Mouse (Mus musculus) urinary bladder, postnatal 14 days (tissue): ENCODE results near the gene Mad2l1.
A peak's percentile ranks its signal among the peaks of the same experiment; 100 is the strongest.

Experiments
- DNase-seq: peaks from one replicate; pipeline ENCODE4 v3.0.0; 2021; ENCODE audit warnings: low spot score

Mad2l1 gene

DNA sequence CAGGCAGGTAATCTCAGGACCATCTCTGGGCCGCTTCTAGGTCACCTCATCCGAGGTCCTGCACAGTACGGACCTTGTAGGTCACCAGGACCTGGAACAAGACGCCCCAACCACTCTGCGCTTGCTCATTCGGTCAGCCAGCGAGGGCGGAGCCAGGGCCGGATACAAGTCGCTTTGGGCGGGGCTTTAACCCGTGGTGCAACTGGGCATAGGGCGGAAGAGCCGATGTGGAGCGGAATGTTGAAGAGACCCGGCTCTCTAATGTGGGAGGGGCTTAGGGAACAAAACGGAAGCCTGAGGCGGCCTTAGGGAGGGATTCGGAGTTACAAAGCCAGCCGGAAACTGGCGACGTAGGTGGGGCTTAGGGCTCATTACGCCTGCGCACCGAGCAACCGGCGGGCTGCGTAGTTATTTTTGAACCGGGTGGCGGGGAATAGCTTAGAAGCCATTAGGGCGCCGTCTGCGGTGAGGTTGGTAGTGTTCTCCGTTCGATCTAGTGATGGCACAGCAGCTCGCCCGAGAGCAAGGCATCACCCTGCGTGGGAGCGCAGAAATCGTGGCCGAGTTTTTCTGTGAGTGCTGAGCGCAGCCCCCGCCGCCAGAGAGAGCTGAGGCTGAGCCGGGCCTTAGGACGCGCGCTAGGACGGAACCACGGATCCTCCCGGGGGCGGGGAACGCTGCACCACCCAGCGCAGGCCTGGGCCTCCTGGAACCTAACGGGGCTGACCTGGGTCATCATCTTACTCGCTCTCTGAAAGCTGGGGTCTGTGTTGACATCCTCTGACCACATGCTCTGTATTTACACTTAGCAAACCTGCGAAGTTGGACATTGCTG, at the start of gene Mad2l1:
TSS of gene Mad2l1 (plus strand) at position 363 of the 835 bp plus-strand sequence.
- DNase-seq = peak; percentile 98

DNA sequence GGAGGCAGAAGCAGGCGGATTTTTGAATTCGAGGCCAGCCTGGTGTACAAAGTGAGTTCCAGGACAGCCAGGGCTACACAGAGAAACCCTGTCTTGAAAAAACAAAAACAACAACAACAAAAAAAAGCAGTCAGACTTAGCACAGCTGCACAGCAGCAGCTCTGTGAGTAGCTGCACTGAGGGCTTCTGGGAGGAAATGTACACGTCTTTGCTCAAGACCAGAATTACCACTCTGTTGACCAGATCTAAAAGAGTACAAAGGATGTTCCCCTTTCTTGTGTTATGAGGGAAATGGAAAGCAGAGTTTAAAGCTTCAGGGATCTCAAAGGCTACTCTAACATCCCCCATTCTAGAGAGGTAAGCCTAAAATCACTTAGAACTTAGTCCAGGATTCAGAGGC, 41.5 kb upstream of the Mad2l1 start:
- DNase-seq = no peak

DNA sequence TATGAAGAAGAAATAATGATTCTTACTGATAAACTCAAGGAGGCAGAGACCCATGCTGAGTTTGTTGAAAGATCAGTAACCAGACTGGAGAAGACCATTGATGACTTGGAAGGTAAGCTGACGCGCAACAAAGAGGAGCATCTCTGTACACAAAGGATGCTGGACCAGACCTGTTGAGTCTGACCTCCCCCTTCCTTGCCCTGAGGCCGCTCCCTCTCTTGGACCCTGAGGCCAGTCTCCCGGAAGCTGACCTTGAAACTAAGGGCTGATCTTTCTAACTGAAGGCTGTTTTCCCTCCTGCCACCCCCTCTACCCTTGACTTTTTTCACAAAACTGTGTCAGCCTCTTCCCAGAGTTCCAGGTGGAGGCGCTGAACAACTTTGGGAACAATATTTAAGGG, 18.8 kb upstream of the Mad2l1 start:
- DNase-seq = no peak

- no peak for DNase-seq
These were observed 6.8 kb upstream of the Mad2l1 start for GRCm38 (mm10) chr6:66528386-66528785.

DNA sequence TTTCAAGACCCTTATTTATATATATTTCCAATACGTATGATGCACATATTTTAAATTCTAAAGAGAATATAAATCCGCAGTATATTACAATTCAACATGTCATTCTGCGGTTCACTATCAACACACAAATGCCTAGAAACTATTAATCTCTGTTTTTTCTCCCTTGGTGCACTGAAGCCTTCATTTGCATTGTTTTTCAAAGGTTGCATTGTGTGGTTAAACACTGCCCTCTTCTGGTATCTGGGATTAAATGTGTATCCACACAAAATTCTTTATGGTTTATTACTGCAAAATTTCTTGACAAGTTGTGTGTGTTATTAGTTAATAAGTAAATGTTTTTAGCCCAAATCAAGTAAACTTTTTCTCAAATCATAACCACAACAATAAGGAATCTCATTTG, 1.9 kb upstream of the Mad2l1 start:
- no peak for DNase-seq

DNA sequence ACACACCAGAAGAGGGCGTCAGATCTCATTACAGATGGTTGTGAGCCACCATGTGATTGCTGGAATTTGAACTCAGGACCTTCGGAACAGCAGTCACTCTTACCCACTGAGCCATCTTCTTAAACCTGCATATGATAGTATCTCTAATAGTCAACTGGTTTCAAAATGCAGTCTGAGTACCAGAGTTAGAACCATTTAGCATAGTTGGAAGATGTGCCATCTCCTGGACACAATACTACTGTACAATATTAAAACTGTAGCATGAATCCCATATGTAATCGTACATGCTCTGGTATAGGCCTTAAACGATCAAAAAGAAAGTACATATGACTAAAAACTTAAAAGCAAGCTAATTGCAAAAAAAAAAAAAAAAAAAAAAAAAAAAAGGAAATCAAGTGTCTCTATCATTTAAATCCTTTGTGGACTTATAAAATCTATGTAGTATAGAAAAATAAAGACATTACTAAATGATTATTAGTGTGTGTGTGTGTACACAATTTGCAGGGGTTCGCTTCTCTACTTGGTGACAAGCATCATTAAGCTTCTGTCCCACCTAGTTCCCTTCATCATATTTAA, 736 bp upstream of the Mad2l1 start:
- DNase-seq = no peak

DNA sequence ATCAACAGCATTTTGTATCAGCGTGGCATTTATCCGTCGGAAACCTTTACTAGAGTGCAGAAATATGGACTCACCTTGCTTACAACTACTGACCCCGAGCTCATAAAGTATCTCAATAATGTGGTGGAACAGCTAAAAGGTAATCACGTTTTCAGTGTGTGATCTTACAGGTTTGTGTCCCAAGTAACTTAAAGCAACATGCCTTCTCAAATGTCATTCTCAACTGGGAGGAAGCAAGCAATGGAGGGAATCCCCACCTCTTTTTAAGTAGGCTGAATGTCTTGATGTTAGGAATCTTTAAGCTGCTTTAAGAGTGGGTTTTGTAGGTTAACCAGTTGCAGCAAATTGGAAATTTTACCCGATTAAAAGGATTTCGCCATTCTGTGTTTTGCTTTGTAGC, 776 bp downstream of the Mad2l1 start:
- DNase-seq = no peak

- DNase-seq = no peak
These were observed 24.8 kb downstream of the Mad2l1 start, which contains the start of gene Vmn1r32 for GRCm38 (mm10) chr6:66559996-66560395. Vmn1r32 (minus strand) TSS chr6:66560096.

DNA sequence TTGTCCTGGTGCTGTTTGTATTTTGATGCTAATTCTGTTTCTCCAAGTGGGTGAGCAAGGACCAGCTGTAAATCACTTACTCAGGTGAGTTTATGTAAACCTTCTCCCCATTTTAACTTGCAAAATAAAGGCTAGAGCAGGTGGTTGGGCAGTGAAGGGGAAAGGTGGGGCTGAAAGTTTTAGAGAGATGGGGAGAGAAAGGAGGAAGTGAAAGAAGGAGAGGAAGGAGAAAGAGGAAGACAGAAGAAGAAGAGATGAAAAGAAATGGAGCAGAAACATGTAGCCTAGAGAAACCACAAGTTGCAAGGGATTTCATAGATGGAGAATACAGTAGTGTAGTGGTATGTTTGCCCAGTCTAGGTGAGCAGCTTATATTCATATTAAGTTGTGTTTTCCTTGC, 60.6 kb downstream of the Mad2l1 start:
- DNase-seq = no peak
